Mouse (Mus musculus): ENCODE results near the gene Nin.
A peak's percentile ranks its signal among the peaks of the same experiment; 100 is the strongest.

Nin gene

DNA sequence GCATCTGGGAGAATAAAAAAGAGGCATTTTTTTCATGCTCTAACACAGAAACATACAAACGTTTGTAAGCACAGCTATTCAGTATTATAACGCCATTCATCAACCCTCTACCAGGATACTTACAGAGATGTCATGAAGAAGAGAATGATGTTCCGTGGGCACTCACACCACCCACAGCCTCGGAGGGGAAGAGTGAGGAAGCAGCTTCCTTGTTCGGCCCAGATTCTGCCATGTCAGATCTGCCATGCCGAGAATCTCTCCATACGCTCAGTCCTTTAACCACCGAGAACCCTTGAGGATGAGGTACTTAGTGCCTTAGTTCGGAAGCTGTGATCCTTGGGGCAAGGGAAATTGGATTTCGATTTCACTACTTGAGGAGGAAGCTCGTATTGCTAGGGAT lies at the start of gene Nin:
Gene Nin (minus strand): TSS at position 367 of the 400 bp plus-strand sequence.
- no peak for DNase-seq

- DNase-seq = no peak
These were observed 47.5 kb upstream of the Nin start for GRCm38 (mm10) chr12:70161057-70161456.

DNA sequence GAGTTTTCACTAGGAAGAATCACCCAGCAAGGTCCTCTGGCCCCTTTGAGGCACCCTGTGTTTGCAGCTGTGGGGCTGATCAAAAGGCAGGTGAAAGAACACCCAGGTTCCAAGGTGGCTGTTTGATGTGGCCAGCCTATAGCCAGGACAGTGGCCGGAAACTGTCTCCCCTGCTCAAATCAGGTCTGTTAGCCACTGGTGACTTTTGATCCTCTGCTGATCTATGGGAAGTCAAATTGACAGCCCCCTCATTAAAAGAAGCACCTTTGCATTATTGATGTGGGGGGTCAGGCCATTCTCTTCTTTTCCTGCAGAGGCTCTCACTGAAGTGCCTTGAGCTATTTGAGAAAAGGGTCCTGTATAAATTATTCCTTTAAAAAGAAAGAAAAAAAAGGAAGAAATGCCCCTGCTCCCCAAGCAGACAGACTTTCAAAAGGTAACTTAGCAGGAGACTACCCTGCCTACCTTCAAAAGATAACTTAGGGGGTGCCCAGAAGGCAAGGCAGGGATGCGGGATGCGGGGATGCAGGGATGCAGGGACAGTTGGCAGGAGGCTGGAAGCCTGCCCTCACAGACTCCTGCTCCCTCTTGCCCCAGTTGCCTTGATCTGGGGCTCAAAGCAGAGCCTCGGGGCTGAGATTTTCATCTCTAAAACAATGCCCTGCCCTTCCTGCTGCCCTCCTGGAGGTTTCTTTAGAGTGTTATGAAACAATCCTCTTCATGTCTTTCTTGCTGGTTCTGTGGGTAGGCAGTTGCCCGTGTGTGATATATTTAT lies 44.0 kb upstream of the Nin start:
- DNase-seq = no peak

DNA sequence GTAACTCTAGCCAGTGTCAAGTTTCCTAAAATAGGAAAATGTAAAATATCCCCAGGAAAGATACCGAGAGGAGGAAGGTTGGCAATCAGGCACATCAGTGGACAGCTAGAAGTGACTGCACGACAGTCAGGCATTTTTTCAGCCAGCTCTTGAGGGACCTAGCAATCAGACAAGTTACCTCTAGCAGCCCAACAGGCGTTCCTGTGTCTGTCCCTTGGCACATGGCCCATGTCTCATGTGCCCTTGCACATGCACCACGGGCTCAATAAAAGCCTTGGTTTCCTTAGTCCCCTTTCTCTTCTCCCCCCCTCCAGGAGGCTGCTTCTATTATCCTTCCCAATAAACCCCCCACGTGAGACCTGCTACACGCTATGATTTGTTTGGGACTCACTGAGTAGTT lies 42.7 kb upstream of the Nin start:
- DNase-seq = no peak

- DNase-seq = no peak
These were observed 40.3 kb upstream of the Nin start, which contains the start of gene Abhd12b for GRCm38 (mm10) chr12:70153842-70154241. Gene Abhd12b (plus strand): TSS chr12:70154142.

- peak; percentile 46 to 49 for DNase-seq
These were observed 35.2 kb upstream of the Nin start for GRCm38 (mm10) chr12:70148631-70149265.

- peak; percentile 16 to 38 for DNase-seq
These were observed 34.6 kb upstream of the Nin start for GRCm38 (mm10) chr12:70147986-70148630.

DNA sequence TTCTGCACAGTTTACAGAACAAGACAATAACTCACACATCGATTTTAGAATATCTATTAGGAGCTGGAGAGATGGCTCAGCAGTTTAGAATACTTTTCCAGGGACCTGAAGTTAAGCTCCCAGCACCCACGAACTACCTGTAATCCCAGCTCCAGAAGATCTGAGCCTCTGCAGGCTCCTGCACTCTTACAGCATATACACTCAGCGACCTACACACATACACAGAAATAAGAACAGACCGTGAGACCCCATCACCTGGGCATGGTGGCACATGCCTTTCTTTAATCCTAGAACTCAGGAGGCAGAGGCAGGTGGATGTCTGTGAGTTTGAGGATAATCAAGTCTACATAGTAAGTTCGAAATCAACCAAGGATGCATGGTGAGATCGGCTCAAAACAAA lies 32.1 kb upstream of the Nin start:
- no peak for DNase-seq

DNA sequence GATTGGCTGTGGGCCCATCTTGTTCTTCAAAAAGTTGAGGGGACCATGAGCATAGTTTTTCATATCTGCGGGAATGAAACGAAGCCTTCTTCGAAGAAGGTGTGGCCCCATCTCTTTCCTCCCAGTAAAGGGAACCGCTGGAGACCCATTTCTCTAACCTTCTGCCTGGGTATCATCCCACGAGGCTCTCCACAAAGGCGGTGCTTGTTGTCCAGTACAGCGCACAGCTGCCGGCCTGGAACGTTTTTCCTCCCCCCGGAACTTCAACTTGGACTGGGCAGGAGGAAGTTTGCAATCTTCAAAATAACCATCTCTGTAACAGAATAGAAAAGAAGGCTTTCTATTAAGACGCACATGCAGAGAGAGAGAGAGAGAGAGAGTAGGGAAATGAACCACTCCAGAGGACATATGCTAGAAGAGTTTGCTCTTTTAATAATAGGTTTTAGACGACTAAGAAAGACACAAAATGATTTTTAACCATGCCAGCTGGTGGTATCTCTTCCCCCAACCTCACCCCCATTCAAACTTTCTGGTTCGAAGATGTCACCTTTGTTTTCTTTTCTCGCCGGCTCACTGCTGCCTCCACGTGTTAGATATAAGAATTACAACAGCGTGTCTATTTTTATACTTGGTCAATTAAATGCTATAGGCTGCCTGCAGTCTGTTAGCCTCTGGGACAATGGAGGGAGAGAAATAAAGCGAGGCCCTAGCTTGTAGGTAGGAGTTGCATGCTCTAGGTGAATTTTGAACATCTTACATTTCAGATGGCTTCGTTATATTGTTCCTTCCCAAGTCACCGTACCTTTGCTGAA lies 31.3 kb upstream of the Nin start:
- peak; percentile 61 to 69 for DNase-seq

DNA sequence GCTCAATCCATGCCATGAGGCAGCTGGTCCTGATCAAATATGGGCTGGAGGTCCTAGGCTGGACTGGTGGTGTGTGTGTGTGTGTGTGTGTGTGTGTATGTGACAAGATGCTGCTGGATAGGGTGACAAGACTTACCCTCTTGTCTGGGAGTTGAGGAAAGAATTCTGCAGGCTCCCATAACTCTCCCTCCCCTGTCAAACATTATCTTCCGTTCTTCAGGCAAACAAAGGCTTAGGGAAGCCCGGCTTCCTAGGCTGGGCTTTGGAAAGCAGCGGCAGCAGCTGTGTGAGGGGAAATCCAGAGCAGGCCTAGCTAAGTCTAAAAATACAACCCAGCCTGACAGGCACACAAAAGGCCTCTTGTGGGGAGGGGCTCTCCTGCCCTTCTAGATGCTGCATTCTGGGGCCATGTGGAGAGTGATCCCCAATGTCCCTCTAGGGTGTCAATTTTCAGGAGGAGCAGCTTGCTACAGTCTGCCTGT lies 30.6 kb upstream of the Nin start:
- peak; percentile 62 to 73 for DNase-seq

GRCm38 (mm10) chr12:70140993-70141576 lies 27.6 kb upstream of the Nin start:
- no peak for DNase-seq

GRCm38 (mm10) chr12:70140542-70140941 lies 27.0 kb upstream of the Nin start:
- DNase-seq = no peak

- DNase-seq = no peak
These were observed 26.4 kb upstream of the Nin start for GRCm38 (mm10) chr12:70139871-70140270.

- DNase-seq = no peak
These were observed 24.1 kb upstream of the Nin start for GRCm38 (mm10) chr12:70137626-70138025.

- no peak for DNase-seq
These were observed 23.6 kb upstream of the Nin start for GRCm38 (mm10) chr12:70137095-70137494.

DNA sequence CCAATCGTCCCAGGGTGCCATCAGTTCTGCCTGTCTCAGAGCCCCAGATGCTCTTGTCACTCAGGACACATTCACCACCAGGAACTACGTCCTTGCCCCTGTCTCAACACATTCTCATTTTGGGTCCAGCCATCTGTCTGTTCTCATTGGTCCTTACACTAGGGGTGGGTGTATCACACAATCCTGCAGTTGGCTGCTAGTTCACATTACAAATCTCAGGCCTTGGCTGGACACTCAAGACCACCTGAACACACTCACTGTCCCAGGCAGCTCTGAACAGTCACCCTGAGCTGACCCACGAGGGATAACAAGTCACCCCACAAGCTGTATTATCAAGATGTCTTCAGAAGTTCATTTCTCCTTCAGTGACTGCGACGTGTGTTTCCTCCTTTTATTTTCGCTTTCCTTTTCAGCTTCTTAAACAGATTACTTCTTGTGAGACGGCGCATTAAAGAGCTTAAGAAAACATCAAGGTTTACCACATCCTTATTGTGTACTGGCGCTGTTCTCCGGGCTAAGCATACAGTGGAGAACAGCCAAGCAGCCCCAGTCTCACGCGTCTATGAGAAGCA lies 22.8 kb upstream of the Nin start:
- DNase-seq = no peak

GRCm38 (mm10) chr12:70134627-70135235 lies 21.2 kb upstream of the Nin start:
- peak; percentile 56 to 75 for DNase-seq

- peak; percentile 50 to 69 for DNase-seq
These were observed 17.6 kb upstream of the Nin start for GRCm38 (mm10) chr12:70131042-70131675.

GRCm38 (mm10) chr12:70129105-70129504 lies 15.6 kb upstream of the Nin start:
- no peak for DNase-seq

GRCm38 (mm10) chr12:70126626-70127025 lies 13.1 kb upstream of the Nin start:
- no peak for DNase-seq

- no peak for DNase-seq
These were observed 6.0 kb upstream of the Nin start for GRCm38 (mm10) chr12:70119552-70119951.

Measured in kidney, postnatal 4 days (tissue).